In the genomic region with DNA sequence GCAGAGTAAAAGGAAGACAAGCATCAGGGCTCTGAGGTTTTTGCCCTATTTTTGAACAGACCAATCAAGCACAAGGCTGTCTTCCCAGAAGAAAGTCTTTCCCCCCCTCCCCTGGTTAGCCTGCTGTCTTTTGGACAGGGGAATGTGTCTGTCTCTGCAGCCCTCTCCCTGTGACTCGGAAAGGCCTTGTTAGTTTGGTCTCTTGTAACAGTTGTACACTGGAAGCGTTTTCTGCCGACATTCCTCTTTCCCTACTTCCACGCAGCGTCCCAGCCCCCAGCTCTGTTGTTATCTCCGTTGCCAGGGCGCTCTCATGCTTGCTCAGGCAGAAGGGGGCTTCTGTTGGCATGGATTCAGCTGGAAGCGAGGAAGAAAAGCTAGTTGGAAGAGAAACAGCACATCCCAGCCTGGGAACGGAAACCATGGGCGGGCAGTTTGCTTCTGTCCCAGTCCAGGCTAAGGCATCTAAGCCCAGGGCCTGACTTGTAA, we compare ENCODE assay signal across 8 mouse cellular contexts. TPM values are rescaled to one million over a fixed set of nuclear protein-coding genes. Genes with fewer than 3 reads are reported as not detected.
DNase-seq lines count a peak whose midpoint lies in the region; ATAC-seq and TF ChIP-seq lines count a peak whose summit lies in the region.

No protein-coding gene starts in this region.

- 3% methylated on average over 10 of the region's 10 CpGs for WGBS in forebrain, embryonic 16.5 days
- 25% methylated on average over 10 of the region's 10 CpGs for WGBS in hindbrain, embryonic 11.5 days

- H3K4me3 ChIP-seq in ES-E14 (ENCODE audit: insufficient read depth in 1 of 2, low read depth in 1 of 2, low read length in 2 of 2, poor library complexity in 1 of 2, severe bottlenecking in 1 of 2), result peak overlapping the region; percentile 64 to 85
- peak overlapping the region; percentile 22 for H3K4me3 ChIP-seq in forebrain, embryonic 16.5 days (replicated peaks; ENCODE audit: low read length)
- H3K4me3 ChIP-seq in hindbrain, embryonic 11.5 days (ENCODE audit: low read depth, low read length), result no peak overlapping the region
- H3K4me3 ChIP-seq in left cerebral cortex, adult 2 months, result peak overlapping the region; percentile 30

- DNase-seq in ES-E14 (ENCODE audit: low read depth, low spot score), result no peak
- peak; percentile 53 for DNase-seq in cerebellum, adult 18-20 months
- DNase-seq in hindbrain, embryonic 11.5 days (ENCODE audit: low spot score), result peak; percentile 79
- DNase-seq in left cerebral cortex, adult 2 months (ENCODE audit: extremely low spot score in 1 of 2, low spot score in 2 of 2), result peak; percentile 27 to 47
- DNase-seq in lung, postnatal 4 days, result peak; percentile 79 to 87
- DNase-seq in right cerebral cortex, postnatal 25 days, result peak; percentile 25
- DNase-seq in spleen, postnatal 14 days (ENCODE audit: low spot score in 2 of 2), result no peak

- peak; percentile 87 for ATAC-seq in forebrain, embryonic 16.5 days
- peak; percentile 75 for ATAC-seq in hindbrain, embryonic 11.5 days (ENCODE audit: low FRiP score)

- H3K4me1 ChIP-seq in ES-E14 (ENCODE audit: control insufficient read depth in 2 of 2, insufficient read depth in 2 of 2, low read length in 2 of 2, poor library complexity in 1 of 2), result peaks cover 8 to 9% of the 10 kb centered on the region in 2 experiments; a peak in 2 of 4 replicates
- H3K4me1 ChIP-seq in forebrain, embryonic 16.5 days (replicated peaks; ENCODE audit: control insufficient read depth, insufficient read depth, low read length), result peaks cover 49% of the 10 kb centered on the region
- peaks cover 6% of the 10 kb centered on the region; the same call in 1 of the 2 replicates for H3K4me1 ChIP-seq in hindbrain, embryonic 11.5 days (replicated peaks; ENCODE audit: control insufficient read depth, insufficient read depth, low read length)

- peak overlapping the region; percentile 45 for H3K4me2 ChIP-seq in forebrain, embryonic 16.5 days (ENCODE audit: low read length)
- H3K4me2 ChIP-seq in hindbrain, embryonic 11.5 days (replicated peaks; ENCODE audit: low read depth, low read length), result peak overlapping the region; percentile 41

- peaks cover 3% of the 10 kb centered on the region; the same call in 1 of the 2 replicates for H3K36me3 ChIP-seq in ES-E14 (ENCODE audit: control insufficient read depth, insufficient read depth, low read length, poor library complexity, severe bottlenecking)
- no peaks in the 10 kb centered on the region for H3K36me3 ChIP-seq in forebrain, embryonic 16.5 days (ENCODE audit: control insufficient read depth, insufficient read depth)
- H3K36me3 ChIP-seq in hindbrain, embryonic 11.5 days (ENCODE audit: control insufficient read depth, insufficient read depth, low read length), result no peaks in the 10 kb centered on the region

- TF ChIP-seq CTCF in left cerebral cortex, adult 2 months (IDR thresholded peaks at IDR 0.05), result no peak

- in situ Hi-C loops in ES-E14 (cut with MboI; ENCODE audit: low sequenced_read_pairs in 2 of 2, unreplicated experiment in 2 of 2), result no loop called here

- intact Hi-C loops in left cerebral cortex, adult 2 months (cut with DNase I), result no loop called here

- no peaks in the 10 kb centered on the region for H3K9me3 ChIP-seq in ES-E14 (ENCODE audit: control insufficient read depth, insufficient read depth, low read depth, low read length)
- H3K9me3 ChIP-seq in forebrain, embryonic 16.5 days (ENCODE audit: control insufficient read depth, low read length), result no peaks in the 10 kb centered on the region
- H3K9me3 ChIP-seq in hindbrain, embryonic 11.5 days (ENCODE audit: control insufficient read depth, low read length), result no peaks in the 10 kb centered on the region

- H3K9ac ChIP-seq in ES-E14 (ENCODE audit: insufficient read depth, low read depth, low read length, poor library complexity, severe bottlenecking), result peak overlapping the region; percentile 83
- H3K9ac ChIP-seq in forebrain, embryonic 16.5 days (replicated peaks; ENCODE audit: low read depth, low read length), result peak overlapping the region; percentile 9; the same call in 1 of the 2 replicates
- H3K9ac ChIP-seq in hindbrain, embryonic 11.5 days (ENCODE audit: low read depth, low read length), result peak overlapping the region; percentile 44

- peak overlapping the region; percentile 83 for H3K27ac ChIP-seq in ES-E14 (ENCODE audit: insufficient read depth, low read depth, low read length, poor library complexity, severe bottlenecking)
- peak overlapping the region; percentile 82 for H3K27ac ChIP-seq in forebrain, embryonic 16.5 days (ENCODE audit: low read length)
- peak overlapping the region; percentile 84 for H3K27ac ChIP-seq in hindbrain, embryonic 11.5 days (ENCODE audit: low read depth, low read length)
- peak overlapping the region; percentile 78 for H3K27ac ChIP-seq in left cerebral cortex, adult 2 months

- no peaks in the 10 kb centered on the region for H3K27me3 ChIP-seq in forebrain, embryonic 16.5 days (replicated peaks; ENCODE audit: control insufficient read depth, insufficient read depth, low read length)
- no peaks in the 10 kb centered on the region for H3K27me3 ChIP-seq in hindbrain, embryonic 11.5 days (ENCODE audit: control insufficient read depth, insufficient read depth, low read length)

TF ChIP-seq in ES-E14, 5 proteins besides CTCF, POLR2A, EP300 and RAD21:
- no peak for TF ChIP-seq ZC3H11A (IDR thresholded peaks at IDR 0.05; ENCODE audit: borderline replicate concordance, low read depth, low read length)
- TF ChIP-seq CHD2 (IDR thresholded peaks at IDR 0.05; ENCODE audit: low read depth, low read length), result no peak

RNA-seq across cellular contexts. Expression of gene Chmp4b, which starts 26.2 kb away (rescaled TPM):
- 60.4 and 94.3 TPM in 2 replicates for total RNA-seq in ES-E14 (2012; rRNA removed)
- polyA plus RNA-seq in forebrain, embryonic 16.5 days (2015; fragmentation: Nextera tagmentation; extraction: Ambion mirVana), result 18.5 and 19.5 TPM in 2 replicates
- 15.2 and 15.7 TPM in 2 replicates for polyA plus RNA-seq in hindbrain, embryonic 11.5 days (2014; fragmentation: Nextera tagmentation; extraction: Ambion mirVana)
- 100 to 1,000 TPM; 215 to 217 TPM for total RNA-seq in left cerebral cortex, adult 2 months (2021)

Comparison
In these comparisons a context has a peak if more than half of its experiments do, and no peak if none do; other contexts are left out.
1. DNase-seq: peak in cerebellum, adult 18-20 months (2 of 2), hindbrain, embryonic 11.5 days (single experiment), left cerebral cortex, adult 2 months (2 of 2), lung, postnatal 4 days (2 of 2) and right cerebral cortex, postnatal 25 days (single experiment); none in ES-E14 (single experiment) and spleen, postnatal 14 days (0 of 2).
2. H3K9ac ChIP-seq: peak in every context shown above with its lines; median percentile 83 in ES-E14; 44 in hindbrain, embryonic 11.5 days; 9 in forebrain, embryonic 16.5 days.
3. Peak in every context shown above with its lines, with median percentiles within 50 percentile points of each other: H3K27ac ChIP-seq.